Mouse (Mus musculus): ENCODE measurements at regions not wholly inside any gene's neighbourhood (a gene's known extent, or its start where the extent isn't known, plus 50 kb on each side); places are given as distances from the start of the nearest gene placed in this dataset.

GRCm38 (mm10) chr8:100702365-100702764, 1286.1 kb upstream of the Cdh8 start:
- TF ChIP-seq CTCF (IDR thresholded peaks at IDR 0.05; ENCODE audit: borderline replicate concordance, insufficient read depth, low read length) (no peak), POLR2A (IDR thresholded peaks at IDR 0.05; ENCODE audit: low read depth, low read length) (no peak)

Data from embryonic fibroblast, embryonic 13.5 days (primary cell).